In genomic region chr7:37481165-37481564, GRCm38 (mm10) we compare ENCODE assay signal across 22 mouse cellular contexts.
DNase-seq lines count a peak whose midpoint lies in the region; ATAC-seq and TF ChIP-seq lines count a peak whose summit lies in the region.
"Had no signal": no experiment of that assay in that cellular context is flagged by ENCODE, and none has a peak within 500 bp of the region (broad histone marks: within the 10 kb centered on the region; RNA-seq: fewer than 3 reads in every experiment).

No protein-coding gene starts in this region.

- no peak overlapping the region for H3K9ac ChIP-seq in hindbrain, embryonic 14.5 days
- H3K9ac ChIP-seq in hindbrain, embryonic 12.5 days: no peak overlapping the region
- H3K9ac ChIP-seq in lung, embryonic 14.5 days: no peak overlapping the region
- H3K9ac ChIP-seq in lung, embryonic 16.5 days (ENCODE audit: low read length): no peak overlapping the region
- no peak overlapping the region for H3K9ac ChIP-seq in midbrain, postnatal 0 days (replicated peaks; ENCODE audit: low read length, poor library complexity, severe bottlenecking)
- H3K9ac ChIP-seq in midbrain, embryonic 16.5 days (ENCODE audit: low read depth, low read length): no peak overlapping the region

- no peaks in the 10 kb centered on the region for H3K9me3 ChIP-seq in hindbrain, embryonic 14.5 days (ENCODE audit: control insufficient read depth, low read length)
- no peaks in the 10 kb centered on the region for H3K9me3 ChIP-seq in hindbrain, embryonic 12.5 days (replicated peaks)
- no peaks in the 10 kb centered on the region for H3K9me3 ChIP-seq in lung, embryonic 14.5 days (ENCODE audit: low read depth, low read length)
- H3K9me3 ChIP-seq in lung, embryonic 16.5 days (ENCODE audit: control insufficient read depth, low read length): no peaks in the 10 kb centered on the region
- H3K9me3 ChIP-seq in midbrain, postnatal 0 days (ENCODE audit: low read length): no peaks in the 10 kb centered on the region
- H3K9me3 ChIP-seq in midbrain, embryonic 16.5 days (replicated peaks; ENCODE audit: control insufficient read depth, low read length, poor library complexity, severe bottlenecking): no peaks in the 10 kb centered on the region

- DNase-seq in hindbrain, embryonic 14.5 days (ENCODE audit: low spot score): peak; percentile 48
- DNase-seq in lung, embryonic 14.5 days: peak; percentile 79
- DNase-seq in lung, postnatal 36 days: no peak
- no peak for DNase-seq in lung, postnatal 14 days
- peak; percentile 19 for DNase-seq in midbrain, postnatal 0 days (ENCODE audit: low spot score)
- DNase-seq: adrenal gland, adult 2 months; adrenal gland, adult 8-10 months; adrenal gland, postnatal 10 days; adrenal gland, postnatal 14 days; adrenal gland, postnatal 25 days; adrenal gland, postnatal 36 days; B cell, adult 2 months; cerebellum, adult 11 months; cerebellum, adult 11-12 months had no signal

- 0 out of 2 replicates have a peak, but pooled peaks cover 3% of the 10 kb centered on the region for H3K4me1 ChIP-seq in hindbrain, embryonic 14.5 days (replicated peaks; ENCODE audit: control insufficient read depth, insufficient read depth, low read length)
- no peaks in the 10 kb centered on the region for H3K4me1 ChIP-seq in hindbrain, embryonic 12.5 days
- no peaks in the 10 kb centered on the region for H3K4me1 ChIP-seq in lung, embryonic 14.5 days (ENCODE audit: insufficient read depth)
- peaks cover 3% of the 10 kb centered on the region for H3K4me1 ChIP-seq in lung, embryonic 16.5 days (replicated peaks; ENCODE audit: control insufficient read depth, insufficient read depth, low read length)
- H3K4me1 ChIP-seq in midbrain, postnatal 0 days (ENCODE audit: insufficient read depth, low read length): no peaks in the 10 kb centered on the region
- H3K4me1 ChIP-seq in midbrain, embryonic 16.5 days (ENCODE audit: control insufficient read depth, insufficient read depth, low read length): no peaks in the 10 kb centered on the region

- H3K4me3 ChIP-seq in hindbrain, embryonic 14.5 days (replicated peaks; ENCODE audit: low read length): no peak overlapping the region
- H3K4me3 ChIP-seq in hindbrain, embryonic 12.5 days: no peak overlapping the region
- no peak overlapping the region for H3K4me3 ChIP-seq in lung, embryonic 14.5 days (ENCODE audit: low read depth, low read length)
- H3K4me3 ChIP-seq in lung, embryonic 16.5 days (ENCODE audit: low read length): no peak overlapping the region
- no peak overlapping the region for H3K4me3 ChIP-seq in midbrain, postnatal 0 days (ENCODE audit: low read depth, low read length)
- H3K4me3 ChIP-seq in midbrain, embryonic 16.5 days (ENCODE audit: low read depth, low read length): no peak overlapping the region

- WGBS in hindbrain, embryonic 14.5 days: 75% methylated on average over 6 of the region's 6 CpGs
- 84% methylated on average over 6 of the region's 6 CpGs for WGBS in hindbrain, embryonic 12.5 days
- 37% methylated on average over 6 of the region's 6 CpGs for WGBS in lung, embryonic 14.5 days
- 47% methylated on average over 6 of the region's 6 CpGs for WGBS in lung, embryonic 16.5 days
- 82% methylated on average over 6 of the region's 6 CpGs for WGBS in midbrain, postnatal 0 days
- 82% methylated on average over 6 of the region's 6 CpGs for WGBS in midbrain, embryonic 16.5 days

- ATAC-seq in hindbrain, embryonic 14.5 days (ENCODE audit: low FRiP score): no peak
- ATAC-seq in hindbrain, embryonic 12.5 days (ENCODE audit: low FRiP score): no peak
- 0 out of 2 replicates have a peak, but pooled peaks have one; percentile 21 for ATAC-seq in lung, embryonic 14.5 days (ENCODE audit: insufficient read depth)
- ATAC-seq in lung, embryonic 16.5 days (ENCODE audit: low read depth): peak; percentile 51; the same call in 1 of the 2 replicates
- ATAC-seq in midbrain, postnatal 0 days (ENCODE audit: low FRiP score): no peak
- ATAC-seq in midbrain, embryonic 16.5 days: no peak
- ATAC-seq: activated CD4-positive, CD25-positive, alpha-beta regulatory T cell, adult 4 months; CD4-positive, CD25-positive, alpha-beta regulatory T cell, adult 4 months; Patski had no signal

- TF ChIP-seq CTCF in lung, embryonic 14.5 days (IDR thresholded peaks at IDR 0.05; ENCODE audit: low read depth): no peak
- TF ChIP-seq CTCF in midbrain, postnatal 0 days (IDR thresholded peaks at IDR 0.05): no peak

- H3K36me3 ChIP-seq in hindbrain, embryonic 14.5 days (replicated peaks; ENCODE audit: control insufficient read depth, insufficient read depth): peaks cover 13% of the 10 kb centered on the region; the same call in 1 of the 2 replicates
- H3K36me3 ChIP-seq in hindbrain, embryonic 12.5 days: peaks cover 16% of the 10 kb centered on the region
- H3K36me3 ChIP-seq in lung, embryonic 14.5 days (ENCODE audit: insufficient read depth): 0 out of 2 replicates have a peak, but pooled peaks cover 5% of the 10 kb centered on the region
- H3K36me3 ChIP-seq in lung, embryonic 16.5 days (ENCODE audit: control insufficient read depth, insufficient read depth, low read length): no peaks in the 10 kb centered on the region
- H3K36me3 ChIP-seq in midbrain, postnatal 0 days (ENCODE audit: insufficient read depth, low read length): no peaks in the 10 kb centered on the region
- no peaks in the 10 kb centered on the region; the same call in 1 of the 2 replicates for H3K36me3 ChIP-seq in midbrain, embryonic 16.5 days (ENCODE audit: control insufficient read depth, insufficient read depth, low read length)
- H3K36me3 ChIP-seq: G1E had no signal

- no peaks in the 10 kb centered on the region for H3K27me3 ChIP-seq in hindbrain, embryonic 14.5 days (ENCODE audit: control insufficient read depth, insufficient read depth, low read length)
- no peaks in the 10 kb centered on the region for H3K27me3 ChIP-seq in hindbrain, embryonic 12.5 days
- H3K27me3 ChIP-seq in lung, embryonic 14.5 days (ENCODE audit: insufficient read depth, low read length): no peaks in the 10 kb centered on the region
- no peaks in the 10 kb centered on the region; the same call in 1 of the 2 replicates for H3K27me3 ChIP-seq in lung, embryonic 16.5 days (ENCODE audit: control insufficient read depth, insufficient read depth, low read depth, low read length)
- H3K27me3 ChIP-seq in midbrain, postnatal 0 days (ENCODE audit: insufficient read depth, low read length): no peaks in the 10 kb centered on the region
- H3K27me3 ChIP-seq in midbrain, embryonic 16.5 days (ENCODE audit: control insufficient read depth, insufficient read depth, low read depth, low read length): no peaks in the 10 kb centered on the region
- H3K27me3 ChIP-seq: CH12.LX, Patski had no signal

- no peak overlapping the region for H3K4me2 ChIP-seq in hindbrain, embryonic 14.5 days (replicated peaks)
- H3K4me2 ChIP-seq in hindbrain, embryonic 12.5 days (replicated peaks): no peak overlapping the region
- no peak overlapping the region for H3K4me2 ChIP-seq in lung, embryonic 14.5 days
- H3K4me2 ChIP-seq in lung, embryonic 16.5 days (ENCODE audit: low read depth, low read length): no peak overlapping the region
- H3K4me2 ChIP-seq in midbrain, postnatal 0 days (ENCODE audit: low read depth, low read length, poor library complexity, severe bottlenecking): no peak overlapping the region
- H3K4me2 ChIP-seq in midbrain, embryonic 16.5 days (ENCODE audit: low read length): no peak overlapping the region

- no peak overlapping the region for H3K27ac ChIP-seq in hindbrain, embryonic 14.5 days
- H3K27ac ChIP-seq in hindbrain, embryonic 12.5 days: no peak overlapping the region
- H3K27ac ChIP-seq in lung, embryonic 14.5 days (ENCODE audit: low read depth): no peak overlapping the region
- H3K27ac ChIP-seq in lung, embryonic 16.5 days (ENCODE audit: low read length): no peak overlapping the region
- H3K27ac ChIP-seq in midbrain, postnatal 0 days (ENCODE audit: low read depth, low read length): no peak overlapping the region
- H3K27ac ChIP-seq in midbrain, embryonic 16.5 days (ENCODE audit: low read length): no peak overlapping the region

Comparison
In these comparisons a context has a peak if more than half of its experiments do, and no peak if none do; other contexts are left out.
1. DNase-seq: peak in hindbrain, embryonic 14.5 days (single experiment), lung, embryonic 14.5 days (single experiment) and midbrain, postnatal 0 days (single experiment); none in lung, postnatal 36 days (single experiment) and lung, postnatal 14 days (single experiment).
2. ATAC-seq: peak in lung, embryonic 14.5 days (single experiment) and lung, embryonic 16.5 days (single experiment); none in hindbrain, embryonic 14.5 days (single experiment), hindbrain, embryonic 12.5 days (single experiment), midbrain, postnatal 0 days (single experiment) and midbrain, embryonic 16.5 days (single experiment).